Mouse (Mus musculus) thymus, adult 2 months (tissue): ENCODE measurements around the gene Dcaf11. TPM values are rescaled to one million over a fixed set of nuclear protein-coding genes. Genes with fewer than 3 reads are reported as not detected.

Experiments used
- DNase-seq: peaks from one replicate; pipeline ENCODE4 v3.0.0; 2021
- H3K27ac ChIP-seq: fragments of 200-500 bp; 2 replicates; pipeline ENCODE4 v1.5.1; 2012; ENCODE audit warnings: low read length, control low read depth; ENCODE audit not compliant: control insufficient read depth, insufficient read depth
- H3K27me3 ChIP-seq: fragments of 200-500 bp; 2 replicates; pipeline ENCODE4 v1.6.1; 2012; ENCODE audit warnings: mild to moderate bottlenecking, low read length, moderate library complexity, mixed read lengths; ENCODE audit not compliant: control insufficient read depth, insufficient read depth
- H3K36me3 ChIP-seq: fragments of 200-500 bp; 2 replicates; pipeline ENCODE4 v1.6.1; 2012; ENCODE audit warnings: mild to moderate bottlenecking, low read length, moderate library complexity; ENCODE audit not compliant: control insufficient read depth, insufficient read depth
- H3K4me1 ChIP-seq: fragments of 200-500 bp; replicated peaks from 2 replicates; pipeline ENCODE4 v1.6.1; 2012; ENCODE audit warnings: low read length; ENCODE audit not compliant: control insufficient read depth, insufficient read depth
- H3K4me3 ChIP-seq: fragments of 200-500 bp; 2 replicates; pipeline ENCODE4 v1.5.1; 2012; ENCODE audit warnings: mild to moderate bottlenecking, low read length, control low read depth, moderate library complexity; ENCODE audit not compliant: control insufficient read depth, insufficient read depth
- CTCF ChIP-seq: fragments of 200-500 bp; IDR thresholded peaks from 2 replicates; pipeline ENCODE4 v1.5.1; 2012; ENCODE audit warnings: mild to moderate bottlenecking, control low read depth, low read length, moderate library complexity, borderline replicate concordance; ENCODE audit not compliant: control insufficient read depth, poor library complexity, insufficient read depth; ENCODE audit errors: extremely low read depth
- POLR2A ChIP-seq: fragments of 200-500 bp; IDR thresholded peaks from 2 replicates; pipeline ENCODE4 v1.6.1; 2012; ENCODE audit warnings: mild to moderate bottlenecking, low read length, control low read depth, moderate library complexity; ENCODE audit not compliant: control insufficient read depth, poor library complexity, insufficient read depth; ENCODE audit errors: extremely low read depth
- WGBS: fragments of 180-500 bp; shearing (Covaris S2); methylation state at CpG from one replicate; pipeline ENCODE4 v1.1.7; 2018; 5-methylcytosine and 5-hydroxymethylcytosine counted together
- polyA plus RNA-seq: library from polyadenylated mRNA; depleted of rRNA; stranded (reverse); fragments of >200 nt; gene quantifications from 2 replicates; pipeline ENCODE4 v1.2.3, GENCODE M21; 2012

Gene Dcaf11
- polyA plus RNA-seq, 1 experiment: 77.7 TPM

DNA sequence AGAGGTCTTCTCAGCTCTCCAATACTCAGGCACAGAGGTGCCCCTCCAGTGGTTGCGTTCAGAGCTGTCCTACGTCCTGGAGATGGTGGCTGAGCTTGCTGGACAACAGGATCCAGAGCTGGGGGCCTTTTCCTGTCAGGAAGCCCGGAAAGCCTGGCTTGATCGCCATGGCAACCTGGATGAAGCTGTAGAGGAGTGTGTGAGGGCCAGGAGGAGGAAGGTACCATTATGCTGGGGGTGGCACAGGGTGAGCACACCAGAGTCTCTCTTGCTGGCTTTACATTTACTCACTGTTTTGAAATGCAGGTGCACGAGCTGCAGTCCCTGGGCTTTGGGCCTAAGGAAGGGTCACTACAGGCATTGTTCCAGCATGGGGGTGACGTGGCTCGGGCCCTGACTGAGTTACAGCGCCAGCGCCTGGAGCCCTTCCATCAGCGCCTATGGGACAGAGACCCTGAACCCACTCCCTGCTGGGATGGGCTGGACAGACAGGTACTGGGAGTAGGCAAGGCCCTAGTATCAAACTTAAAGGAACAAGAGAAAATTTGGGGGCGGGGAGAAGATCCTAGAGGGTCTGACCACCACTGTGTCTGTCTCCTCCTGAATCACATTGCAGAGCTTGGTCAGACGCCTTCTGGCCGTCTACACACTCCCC is 36.4 kb downstream of the Dcaf11 start:
- no peak overlapping the region for H3K4me3 ChIP-seq
- no peaks in the 10 kb centered on the region for H3K27me3 ChIP-seq
- H3K27ac ChIP-seq: no peak overlapping the region
- H3K36me3 ChIP-seq: peaks cover 45% of the 10 kb centered on the region
- peaks cover 8% of the 10 kb centered on the region for H3K4me1 ChIP-seq
- TF ChIP-seq CTCF: no peak
- no peak for TF ChIP-seq POLR2A
- no peak for DNase-seq
- 96% methylated on average over 13 of the region's 13 CpGs for WGBS

DNA sequence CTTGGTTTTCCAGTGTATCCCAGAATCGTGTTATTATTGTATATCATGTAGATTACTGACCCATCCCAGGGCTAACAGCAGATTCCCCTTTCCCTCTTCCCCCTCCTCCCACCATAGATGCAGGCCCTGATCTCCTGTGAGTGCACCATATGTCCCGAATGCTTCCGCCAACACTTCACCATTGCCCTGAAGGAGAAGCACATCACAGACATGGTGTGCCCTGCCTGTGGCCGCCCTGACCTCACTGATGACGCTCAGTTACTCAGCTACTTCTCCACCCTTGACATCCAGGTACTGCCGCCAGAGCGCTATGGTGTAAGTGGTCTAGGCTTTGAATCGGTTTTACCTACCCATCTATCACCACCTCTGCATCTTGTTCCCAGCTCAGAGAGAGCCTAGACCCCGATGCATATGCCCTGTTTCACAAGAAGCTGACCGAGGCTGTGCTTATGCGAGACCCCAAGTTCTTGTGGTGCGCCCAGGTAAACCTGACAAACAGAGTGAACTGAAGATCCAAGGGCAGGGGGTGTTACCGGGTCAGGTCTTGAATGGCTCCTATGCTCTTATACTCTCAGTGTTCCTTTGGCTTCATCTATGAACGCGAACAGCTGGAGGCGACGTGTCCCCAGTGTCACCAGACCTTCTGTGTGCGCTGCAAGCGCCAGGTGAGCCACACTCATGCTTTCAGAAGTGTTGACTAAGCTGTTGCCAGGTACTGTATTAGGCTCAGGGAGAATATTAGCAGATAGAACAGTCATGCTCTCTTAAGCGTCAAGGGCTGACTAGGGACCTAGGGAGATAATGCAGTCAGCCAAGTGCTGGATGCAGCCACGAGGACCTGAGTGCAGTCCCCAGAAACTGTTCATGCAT is 39.0 kb downstream of the Dcaf11 start:
- Histone ChIP-seq H3K27me3 (no peaks in the 10 kb centered on the region), H3K27ac (no peak overlapping the region), H3K36me3 (peaks cover 53% of the 10 kb centered on the region), H3K4me1 (peaks cover 14% of the 10 kb centered on the region), H3K4me3 (no peak overlapping the region)
- TF ChIP-seq CTCF: no peak
- no peak for TF ChIP-seq POLR2A
- 97% methylated on average over 21 of the region's 21 CpGs for WGBS
- no peak for DNase-seq

DNA sequence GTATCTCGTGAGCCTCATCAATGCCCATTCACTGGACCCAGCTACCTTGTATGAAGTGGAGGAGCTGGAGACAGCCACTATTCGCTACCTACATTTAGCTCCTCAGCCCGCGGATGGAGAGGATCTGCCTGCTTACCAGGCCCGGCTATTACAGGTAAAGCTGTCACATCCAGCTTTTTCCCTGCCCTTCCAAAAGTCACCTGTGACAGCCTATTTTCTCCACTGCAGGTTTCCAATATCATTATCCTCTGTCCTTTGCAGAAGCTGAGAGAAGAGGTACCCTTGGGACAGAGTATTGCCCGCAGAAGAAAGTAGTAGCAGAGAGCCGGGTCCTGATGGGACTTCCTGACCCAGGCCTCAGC is 43.4 kb downstream of the Dcaf11 start, which contains the start of gene Irf9:
Gene Irf9, plus strand, starts transcription at position 301 of the 362 bp plus-strand sequence.
- H3K4me3 ChIP-seq: peak within 1 kb of the TSS; percentile 64
- WGBS: 47% methylated on average over 7 of the region's 7 CpGs
- DNase-seq: no peak
- TF ChIP-seq CTCF (no peak), POLR2A (no peak)
- peaks cover 31% of the 10 kb centered on the region for H3K4me1 ChIP-seq
- H3K36me3 ChIP-seq: peaks cover 51% of the 10 kb centered on the region
- no peaks in the 10 kb centered on the region for H3K27me3 ChIP-seq
- peak within 1 kb of the TSS; percentile 92 for H3K27ac ChIP-seq

DNA sequence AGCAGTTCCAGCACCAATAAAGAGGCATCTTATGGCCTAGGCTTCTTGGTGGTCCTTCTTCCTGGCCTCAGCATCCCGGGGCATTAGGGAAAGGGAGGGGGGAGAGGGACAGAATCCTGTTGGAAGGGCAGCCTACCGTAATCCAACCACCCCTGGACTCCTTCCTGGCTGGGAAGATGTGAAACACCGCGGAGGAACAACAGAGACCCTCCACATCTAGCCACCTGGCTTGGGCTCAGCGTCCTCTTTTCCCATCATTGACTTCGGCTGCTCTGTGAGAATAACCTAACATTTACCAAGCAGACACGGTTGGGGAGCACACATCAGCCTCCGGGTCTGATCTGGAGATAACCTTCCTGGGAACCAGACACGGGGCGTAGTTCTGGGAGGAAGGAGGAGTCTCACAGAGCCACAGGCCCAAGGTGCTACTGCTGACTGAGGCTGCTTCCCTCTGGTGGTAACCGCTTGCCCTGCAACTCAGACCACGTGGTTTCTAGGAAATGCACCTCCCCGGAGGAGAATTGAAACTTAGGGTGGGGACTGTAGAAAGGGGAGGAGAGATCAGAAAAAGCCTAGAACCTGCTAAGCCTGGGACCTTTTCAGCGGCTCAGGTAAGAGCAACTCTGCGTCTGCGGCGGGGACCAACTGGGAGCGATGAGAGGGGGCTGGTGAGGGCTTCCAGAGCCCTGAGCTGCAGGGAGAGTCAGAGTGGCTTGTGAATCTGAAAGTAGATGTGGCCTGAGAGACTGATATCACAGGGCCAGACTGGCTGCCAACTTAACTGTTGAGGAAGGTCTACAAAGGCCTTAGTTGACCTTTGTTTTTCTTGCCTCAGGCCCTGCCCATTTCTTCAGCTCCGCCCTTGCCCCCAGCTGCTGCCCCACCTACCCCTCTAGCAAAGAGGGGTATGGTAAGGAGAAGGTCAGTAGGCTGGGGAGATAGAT is 44.1 kb downstream of the Dcaf11 start:
- H3K4me3 ChIP-seq: peak overlapping the region; percentile 64
- WGBS: 2% methylated on average over 19 of the region's 19 CpGs
- H3K36me3 ChIP-seq: peaks cover 49% of the 10 kb centered on the region
- H3K27ac ChIP-seq: peak overlapping the region; percentile 92
- TF ChIP-seq POLR2A: 0 out of 2 replicates have a peak, but pooled peaks have one; percentile 42
- TF ChIP-seq CTCF: peak; percentile 77; the same call in 1 of the 2 replicates
- DNase-seq: peak; percentile 97
- no peaks in the 10 kb centered on the region for H3K27me3 ChIP-seq
- peaks cover 31% of the 10 kb centered on the region for H3K4me1 ChIP-seq

DNA sequence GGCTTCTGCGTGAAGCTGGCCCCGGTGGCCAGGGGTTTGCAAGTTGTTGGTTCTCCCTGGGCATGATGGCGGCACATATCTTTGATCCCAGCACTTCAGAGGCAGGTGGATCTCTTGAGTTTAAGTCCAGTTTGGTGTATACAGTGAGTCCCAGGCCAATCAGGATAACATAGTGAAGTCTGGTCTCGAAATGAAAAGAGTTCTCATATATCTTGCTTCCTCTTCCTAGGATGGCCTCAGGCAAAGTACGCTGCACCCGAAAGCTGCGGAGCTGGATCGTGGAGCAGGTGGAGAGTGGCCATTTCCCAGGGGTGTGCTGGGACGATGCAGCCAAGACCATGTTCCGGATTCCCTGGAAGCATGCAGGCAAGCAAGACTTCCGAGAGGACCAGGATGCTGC is 45.0 kb downstream of the Dcaf11 start:
- no peaks in the 10 kb centered on the region for H3K27me3 ChIP-seq
- WGBS: 50% methylated on average over 11 of the region's 11 CpGs
- peaks cover 53% of the 10 kb centered on the region for H3K36me3 ChIP-seq
- peak overlapping the region; percentile 92 for H3K27ac ChIP-seq
- H3K4me3 ChIP-seq: peak overlapping the region; percentile 45
- TF ChIP-seq POLR2A (no peak), CTCF (no peak)
- no peak for DNase-seq
- H3K4me1 ChIP-seq: peaks cover 31% of the 10 kb centered on the region
